Mouse (Mus musculus) neural tube, embryonic 15.5 days (tissue): ENCODE measurements around the gene Lgals4. TPM values are rescaled to one million over a fixed set of nuclear protein-coding genes. Genes with fewer than 3 reads are reported as not detected.

Experiments used
- ATAC-seq: fragments of 200-750 bp; cut with Nextera tagmentation; 2 replicates; pipeline ENCODE4 v1.8.0; 2017; ENCODE audit warnings: mild to moderate bottlenecking, moderate TSS enrichment, moderate library complexity; ENCODE audit not compliant: low FRiP score
- H3K27ac ChIP-seq: fragments of 300-500 bp; sonication (generic); replicated peaks from 2 replicates; pipeline ENCODE4 v1.5.1; 2015; ENCODE audit warnings: mild to moderate bottlenecking, inconsistent platforms
- H3K27me3 ChIP-seq: fragments of 300-500 bp; sonication (generic); replicated peaks from 2 replicates; pipeline ENCODE4 v1.6.1; 2015; ENCODE audit warnings: inconsistent platforms
- H3K36me3 ChIP-seq: fragments of 300-500 bp; sonication (generic); 2 replicates; pipeline ENCODE4 v1.6.1; 2015; ENCODE audit warnings: inconsistent platforms
- H3K4me1 ChIP-seq: fragments of 300-500 bp; sonication (generic); 2 replicates; pipeline ENCODE4 v1.6.1; 2015; ENCODE audit warnings: inconsistent platforms
- H3K4me2 ChIP-seq: fragments of 300-500 bp; sonication (generic); 2 replicates; pipeline ENCODE4 v1.6.1; 2015; ENCODE audit warnings: inconsistent platforms, mild to moderate bottlenecking, moderate library complexity
- H3K4me3 ChIP-seq: fragments of 300-500 bp; sonication (generic); replicated peaks from 2 replicates; pipeline ENCODE4 v1.5.1; 2015; ENCODE audit warnings: mild to moderate bottlenecking, inconsistent platforms
- H3K9ac ChIP-seq: fragments of 300-500 bp; sonication (generic); replicated peaks from 2 replicates; pipeline ENCODE4 v1.6.1; 2015; ENCODE audit warnings: mild to moderate bottlenecking, inconsistent platforms
- H3K9me3 ChIP-seq: fragments of 300-500 bp; sonication (generic); replicated peaks from 2 replicates; pipeline ENCODE4 v1.6.1; 2016; ENCODE audit warnings: inconsistent platforms
- WGBS: fragments of 180-500 bp; shearing (Covaris S2); methylation state at CpG from one replicate; pipeline ENCODE4 v1.1.7; 2015; ENCODE audit warnings: mixed read lengths; 5-methylcytosine and 5-hydroxymethylcytosine counted together
- polyA plus RNA-seq: library from polyadenylated mRNA; unstranded; fragments of >200 nt; fragmentation: Nextera tagmentation; extraction: Ambion mirVana; gene quantifications from 2 replicates; pipeline ENCODE4 v1.2.1, GENCODE M21; 2015

The Lgals4 gene
- polyA plus RNA-seq, 1 experiment from 2014 or later: 5.4 TPM

GRCm38 (mm10) chr7:28796562-28796975 lies 37.1 kb upstream of the Lgals4 start:
- Histone ChIP-seq H3K27ac (no peak overlapping the region), H3K4me1 (peaks cover 9% of the 10 kb centered on the region), H3K4me3 (no peak overlapping the region), H3K27me3 (no peaks in the 10 kb centered on the region), H3K4me2 (peak overlapping the region; percentile 43), H3K36me3 (no peaks in the 10 kb centered on the region), H3K9me3 (no peaks in the 10 kb centered on the region), H3K9ac (no peak overlapping the region)
- 18% methylated on average over 32 of the region's 32 CpGs for WGBS
- ATAC-seq: peak; percentile 65

DNA sequence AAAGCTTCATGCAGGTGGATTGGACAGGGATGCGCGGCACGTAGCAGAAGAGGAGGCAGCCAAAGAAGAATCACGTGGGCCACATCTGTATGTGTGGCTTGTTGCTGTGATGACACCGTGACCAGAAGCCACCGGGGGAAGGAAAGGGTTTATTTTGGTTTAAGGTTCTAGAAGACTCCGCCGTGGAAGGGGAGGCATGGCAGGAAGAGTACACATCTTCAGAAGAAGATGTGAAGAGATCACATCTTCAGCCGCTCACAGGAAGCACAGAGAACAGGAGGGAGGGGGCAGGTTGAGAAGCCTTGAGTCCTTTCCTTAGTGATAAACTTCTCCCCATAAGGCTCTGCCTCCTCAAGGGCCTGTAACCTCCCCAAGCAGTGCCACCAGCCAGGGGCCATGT lies 33.7 kb upstream of the Lgals4 start:
- H3K27me3 ChIP-seq: no peaks in the 10 kb centered on the region
- no peak overlapping the region for H3K9ac ChIP-seq
- 95% methylated on average over 9 of the region's 9 CpGs for WGBS
- H3K4me1 ChIP-seq: peaks cover 17% of the 10 kb centered on the region
- no peak overlapping the region for H3K4me3 ChIP-seq
- no peaks in the 10 kb centered on the region for H3K36me3 ChIP-seq
- no peak overlapping the region for H3K27ac ChIP-seq
- H3K9me3 ChIP-seq: no peaks in the 10 kb centered on the region
- no peak overlapping the region for H3K4me2 ChIP-seq
- no peak for ATAC-seq

DNA sequence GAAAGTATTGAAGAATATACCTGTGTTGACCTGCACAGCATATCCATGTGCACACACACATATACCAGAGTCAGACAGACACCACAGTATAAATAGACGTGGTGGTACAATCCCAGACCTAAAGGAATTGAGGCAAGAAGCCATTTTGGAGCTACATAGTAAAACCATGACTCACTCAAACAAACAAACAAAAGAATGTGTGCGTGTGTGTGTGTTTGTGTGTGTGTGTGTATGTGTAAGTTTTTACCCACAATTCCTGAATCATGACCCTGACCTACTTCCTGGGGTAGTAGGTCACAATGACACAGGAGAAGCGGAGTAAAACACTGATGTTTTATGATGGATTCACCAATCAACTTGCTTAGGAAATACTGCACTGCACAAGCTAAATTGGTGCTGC lies 32.2 kb upstream of the Lgals4 start:
- no peak overlapping the region for H3K9ac ChIP-seq
- no peaks in the 10 kb centered on the region for H3K27me3 ChIP-seq
- no peak overlapping the region for H3K4me2 ChIP-seq
- no peak for ATAC-seq
- no peak overlapping the region for H3K4me3 ChIP-seq
- no peaks in the 10 kb centered on the region for H3K36me3 ChIP-seq
- peak overlapping the region; percentile 74 for H3K27ac ChIP-seq
- WGBS: 68% methylated on average over 3 of the region's 3 CpGs
- H3K9me3 ChIP-seq: no peaks in the 10 kb centered on the region
- peaks cover 14% of the 10 kb centered on the region for H3K4me1 ChIP-seq

DNA sequence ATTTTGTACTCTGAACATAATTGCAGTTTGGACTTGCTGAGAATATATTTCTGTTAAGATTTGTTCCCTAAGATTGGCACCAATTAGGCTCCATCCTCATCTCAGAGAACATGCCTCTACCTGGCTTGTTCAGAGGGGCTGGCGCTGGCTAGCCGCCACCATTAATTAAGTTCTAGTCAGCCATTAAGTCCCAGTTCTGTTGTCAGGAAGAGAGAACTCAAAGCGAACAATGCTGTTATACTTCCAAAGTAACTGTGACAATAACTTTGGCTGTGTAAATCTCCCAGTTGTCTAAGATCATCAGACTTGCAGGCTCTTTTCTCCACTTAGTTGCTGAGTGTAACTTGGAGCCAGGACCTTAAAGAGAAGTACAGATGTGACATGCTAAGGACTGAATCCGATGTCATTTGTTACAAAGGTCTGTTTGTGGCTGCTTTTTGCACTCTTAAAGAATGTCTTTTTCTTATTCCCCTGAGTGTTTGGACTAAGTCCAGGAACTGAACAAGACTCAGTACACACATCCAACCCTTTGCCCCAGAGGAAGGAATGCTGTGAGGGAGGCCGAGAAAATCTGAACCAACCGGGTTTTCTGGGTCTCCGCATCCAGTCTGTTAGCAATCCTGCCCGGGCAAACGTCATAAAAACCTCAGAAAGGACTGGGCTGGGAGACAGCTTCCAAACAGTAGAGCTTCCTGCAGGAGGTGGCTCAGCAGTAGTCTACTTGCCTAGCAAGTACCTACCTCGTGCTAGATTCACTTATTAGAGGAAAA lies 31.6 kb upstream of the Lgals4 start:
- H3K27ac ChIP-seq: peak overlapping the region; percentile 74
- peaks cover 8% of the 10 kb centered on the region for H3K4me1 ChIP-seq
- no peaks in the 10 kb centered on the region for H3K9me3 ChIP-seq
- no peaks in the 10 kb centered on the region for H3K27me3 ChIP-seq
- H3K36me3 ChIP-seq: no peaks in the 10 kb centered on the region
- WGBS: 15% methylated on average over 10 of the region's 10 CpGs
- no peak overlapping the region for H3K9ac ChIP-seq
- ATAC-seq: no peak
- no peak overlapping the region for H3K4me2 ChIP-seq
- H3K4me3 ChIP-seq: no peak overlapping the region

GRCm38 (mm10) chr7:28802846-28803588 lies 30.6 kb upstream of the Lgals4 start:
- H3K9me3 ChIP-seq: no peaks in the 10 kb centered on the region
- H3K27me3 ChIP-seq: no peaks in the 10 kb centered on the region
- H3K4me1 ChIP-seq: peaks cover 14% of the 10 kb centered on the region
- H3K4me3 ChIP-seq: no peak overlapping the region
- 10% methylated on average over 10 of the region's 10 CpGs for WGBS
- no peak overlapping the region for H3K9ac ChIP-seq
- no peak overlapping the region for H3K4me2 ChIP-seq
- ATAC-seq: no peak
- H3K36me3 ChIP-seq: no peaks in the 10 kb centered on the region
- H3K27ac ChIP-seq: peak overlapping the region; percentile 74

- WGBS: 39% methylated on average over 4 of the region's 4 CpGs
- Histone ChIP-seq H3K27ac (peak overlapping the region; percentile 74; the same call in 1 of the 2 replicates), H3K4me2 (no peak overlapping the region), H3K4me3 (no peak overlapping the region), H3K9ac (no peak overlapping the region), H3K9me3 (no peaks in the 10 kb centered on the region), H3K4me1 (peaks cover 18% of the 10 kb centered on the region), H3K27me3 (no peaks in the 10 kb centered on the region), H3K36me3 (no peaks in the 10 kb centered on the region)
- no peak for ATAC-seq
These were observed 29.9 kb upstream of the Lgals4 start for GRCm38 (mm10) chr7:28803756-28804155.

- H3K27ac ChIP-seq: no peak overlapping the region
- no peak for ATAC-seq
- H3K27me3 ChIP-seq: no peaks in the 10 kb centered on the region
- H3K4me1 ChIP-seq: peaks cover 20% of the 10 kb centered on the region
- no peaks in the 10 kb centered on the region for H3K36me3 ChIP-seq
- H3K9me3 ChIP-seq: no peaks in the 10 kb centered on the region
- WGBS: 73% methylated on average over 4 of the region's 4 CpGs
- H3K9ac ChIP-seq: no peak overlapping the region
- H3K4me2 ChIP-seq: no peak overlapping the region
- H3K4me3 ChIP-seq: no peak overlapping the region
These were observed 26.8 kb upstream of the Lgals4 start for GRCm38 (mm10) chr7:28806869-28807268.

DNA sequence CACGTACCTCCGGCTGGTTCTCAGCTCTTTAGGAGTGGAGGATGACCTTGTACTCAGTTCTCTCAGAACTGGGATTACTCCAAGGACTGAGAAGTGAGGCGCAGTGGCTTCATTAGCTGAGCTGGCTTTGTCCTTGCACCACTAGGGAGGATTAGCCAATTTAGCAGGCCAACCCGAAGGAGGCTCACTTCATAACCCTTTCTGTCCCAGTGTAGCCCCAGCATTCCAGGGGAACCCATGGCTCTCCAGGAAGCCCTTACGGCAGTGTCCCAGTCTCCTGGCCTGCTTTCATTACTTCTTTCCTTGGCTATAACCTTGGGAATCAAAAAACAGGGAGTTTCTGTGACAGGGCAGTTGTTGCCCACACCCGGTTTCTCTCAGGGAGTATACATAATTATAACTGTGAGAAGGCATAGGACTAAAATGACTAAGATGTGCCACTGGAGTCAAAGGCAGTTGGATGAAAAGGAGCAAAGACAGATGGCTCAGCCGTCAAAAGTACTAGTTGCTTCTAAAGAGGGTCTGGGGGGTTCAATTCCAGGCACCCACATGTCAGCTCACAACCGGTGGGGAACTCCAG lies 25.9 kb upstream of the Lgals4 start:
- Histone ChIP-seq H3K27ac (peak overlapping the region; percentile 100), H3K27me3 (no peaks in the 10 kb centered on the region), H3K4me2 (peak overlapping the region; percentile 87), H3K9ac (peak overlapping the region; percentile 83), H3K4me1 (peaks cover 28% of the 10 kb centered on the region), H3K4me3 (peak overlapping the region; percentile 83), H3K9me3 (no peaks in the 10 kb centered on the region), H3K36me3 (no peaks in the 10 kb centered on the region)
- WGBS: 41% methylated on average over 6 of the region's 8 CpGs
- ATAC-seq: no peak

GRCm38 (mm10) chr7:28808221-28808941 lies 25.3 kb upstream of the Lgals4 start, which contains the start of gene Hnrnpl:
TSS of gene Hnrnpl (plus strand) at chr7:28808541.
- Histone ChIP-seq H3K9me3 (no peaks in the 10 kb centered on the region), H3K27ac (peak within 1 kb of the TSS; percentile 100), H3K27me3 (no peaks in the 10 kb centered on the region), H3K9ac (peak within 1 kb of the TSS; percentile 83), H3K36me3 (peaks cover 6% of the 10 kb centered on the region), H3K4me3 (peak within 1 kb of the TSS; percentile 83), H3K4me1 (peaks cover 28% of the 10 kb centered on the region), H3K4me2 (peak within 1 kb of the TSS; percentile 87)
- peak; percentile 2; the same call in 1 of the 2 replicates for ATAC-seq
- WGBS: 3% methylated on average over 34 of the region's 35 CpGs

DNA sequence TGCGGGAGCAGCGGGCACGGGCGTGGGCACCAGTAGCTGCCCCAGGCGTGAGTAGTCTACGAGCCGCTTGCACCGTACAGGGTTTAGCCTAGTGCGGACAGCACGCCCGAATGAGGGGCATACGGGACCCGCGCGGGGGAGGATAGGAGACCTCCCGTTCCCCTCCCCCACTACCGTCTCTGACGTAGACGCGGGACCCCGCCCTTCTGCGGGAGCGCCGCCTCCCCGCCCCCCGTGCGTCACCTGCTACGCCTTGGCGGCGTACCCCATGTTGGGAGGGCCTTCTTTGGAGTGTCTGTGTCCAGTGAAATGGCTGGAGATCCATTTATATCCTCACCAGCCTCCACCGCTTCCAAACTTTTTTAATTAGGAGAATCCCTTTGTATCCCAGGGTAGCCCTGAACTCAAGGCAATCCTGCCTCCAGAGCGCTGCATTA lies 24.7 kb upstream of the Lgals4 start:
- peak overlapping the region; percentile 83 for H3K9ac ChIP-seq
- peak overlapping the region; percentile 87 for H3K4me2 ChIP-seq
- peak overlapping the region; percentile 83 for H3K4me3 ChIP-seq
- WGBS: under 1% methylated on average over 32 of the region's 32 CpGs
- H3K36me3 ChIP-seq: peaks cover 12% of the 10 kb centered on the region
- H3K27ac ChIP-seq: peak overlapping the region; percentile 100
- H3K4me1 ChIP-seq: peaks cover 32% of the 10 kb centered on the region
- H3K27me3 ChIP-seq: no peaks in the 10 kb centered on the region
- no peaks in the 10 kb centered on the region for H3K9me3 ChIP-seq
- peak; percentile 58 for ATAC-seq

GRCm38 (mm10) chr7:28809401-28810089 lies 24.1 kb upstream of the Lgals4 start:
- Histone ChIP-seq H3K27me3 (no peaks in the 10 kb centered on the region), H3K9ac (peak overlapping the region; percentile 83), H3K27ac (peak overlapping the region; percentile 100), H3K4me2 (peak overlapping the region; percentile 87), H3K9me3 (no peaks in the 10 kb centered on the region), H3K4me1 (peaks cover 33% of the 10 kb centered on the region), H3K36me3 (peaks cover 18% of the 10 kb centered on the region), H3K4me3 (peak overlapping the region; percentile 83)
- ATAC-seq: peak; percentile 33
- WGBS: under 1% methylated on average over 35 of the region's 35 CpGs
